Mouse (Mus musculus) neutrophil, adult 5-6 weeks (primary cell): ENCODE results near the gene Vsig8. TPM values are rescaled to one million over a fixed set of nuclear protein-coding genes. Genes with fewer than 3 reads are reported as not detected.

Experiments
- ATAC-seq: fragments of 151-379, 151-347 bp; 2 replicates; pipeline ENCODE4 v1.8.0; 2017; ENCODE audit warnings: mild to moderate bottlenecking, moderate TSS enrichment; ENCODE audit not compliant: insufficient number of reproducible peaks, poor library complexity, low FRiP score, severe bottlenecking; ENCODE audit errors: extremely low read depth
- total RNA-seq: library from RNA; stranded (forward); fragments of 200-1000 nt; gene quantifications from 2 replicates; pipeline ENCODE4 v1.2.3, GENCODE M21; 2017

Gene Vsig8
- total RNA-seq, 1 experiment from 2014 or later, result not detected

DNA sequence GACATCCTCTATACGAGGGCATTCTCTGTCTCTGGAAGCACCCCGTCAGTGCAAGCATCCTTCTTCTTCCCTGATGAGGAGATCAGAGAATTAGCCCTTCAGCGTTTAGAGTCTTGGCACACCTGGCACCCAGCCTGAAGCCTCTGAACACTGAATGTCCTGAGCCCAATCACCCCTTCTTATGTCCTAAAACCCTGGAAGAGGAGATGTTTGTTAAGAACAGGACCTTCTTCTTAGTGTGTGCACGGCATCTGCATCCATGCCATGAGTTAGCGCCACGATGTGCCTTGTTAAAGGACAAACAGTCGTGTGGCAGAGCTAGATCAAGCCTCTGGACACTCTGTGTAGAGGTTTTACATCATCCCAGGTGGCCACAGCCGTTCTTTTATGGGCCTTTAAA is 26.7 kb downstream of the Vsig8 start:
- ATAC-seq, result no peak

DNA sequence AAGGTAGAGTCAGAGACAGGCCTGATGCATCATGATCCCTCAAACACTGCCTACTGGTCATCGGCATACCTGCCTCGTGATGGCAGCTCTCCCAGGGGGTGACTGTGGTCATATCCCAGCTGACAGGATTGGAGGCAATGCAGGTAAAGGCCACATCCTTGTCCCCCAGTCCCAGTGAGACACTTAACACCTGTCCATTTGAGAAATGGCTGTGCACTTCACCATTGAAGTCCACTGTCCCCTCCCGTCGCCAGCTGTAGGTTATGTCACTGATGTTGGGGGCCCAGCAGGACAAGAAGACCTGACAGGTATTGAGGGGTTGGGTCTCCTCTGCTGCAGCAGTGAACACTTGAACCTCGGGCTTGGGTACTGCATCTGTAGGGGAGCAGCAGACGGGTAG is 28.5 kb downstream of the Vsig8 start:
- no peak for ATAC-seq

DNA sequence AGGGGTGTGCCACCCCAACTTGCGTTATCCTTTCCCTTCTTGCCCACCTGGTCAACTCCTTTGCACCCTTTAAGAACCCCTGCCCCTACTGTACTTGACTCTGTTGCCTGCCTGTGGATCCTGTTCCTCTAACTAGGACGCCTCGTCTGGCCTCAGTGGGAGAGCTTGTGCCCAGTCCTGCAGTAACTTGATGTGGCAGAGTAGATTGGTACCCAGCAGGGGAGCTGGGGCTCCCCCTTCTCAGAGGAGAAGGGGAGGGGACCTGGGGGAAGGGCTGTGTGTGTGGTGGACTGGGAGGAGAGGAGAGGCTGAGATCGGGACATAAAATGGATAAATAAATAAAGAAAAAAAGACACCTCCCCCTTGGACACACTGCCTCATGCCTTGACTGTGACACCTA is 29.3 kb downstream of the Vsig8 start:
- ATAC-seq, result no peak

DNA sequence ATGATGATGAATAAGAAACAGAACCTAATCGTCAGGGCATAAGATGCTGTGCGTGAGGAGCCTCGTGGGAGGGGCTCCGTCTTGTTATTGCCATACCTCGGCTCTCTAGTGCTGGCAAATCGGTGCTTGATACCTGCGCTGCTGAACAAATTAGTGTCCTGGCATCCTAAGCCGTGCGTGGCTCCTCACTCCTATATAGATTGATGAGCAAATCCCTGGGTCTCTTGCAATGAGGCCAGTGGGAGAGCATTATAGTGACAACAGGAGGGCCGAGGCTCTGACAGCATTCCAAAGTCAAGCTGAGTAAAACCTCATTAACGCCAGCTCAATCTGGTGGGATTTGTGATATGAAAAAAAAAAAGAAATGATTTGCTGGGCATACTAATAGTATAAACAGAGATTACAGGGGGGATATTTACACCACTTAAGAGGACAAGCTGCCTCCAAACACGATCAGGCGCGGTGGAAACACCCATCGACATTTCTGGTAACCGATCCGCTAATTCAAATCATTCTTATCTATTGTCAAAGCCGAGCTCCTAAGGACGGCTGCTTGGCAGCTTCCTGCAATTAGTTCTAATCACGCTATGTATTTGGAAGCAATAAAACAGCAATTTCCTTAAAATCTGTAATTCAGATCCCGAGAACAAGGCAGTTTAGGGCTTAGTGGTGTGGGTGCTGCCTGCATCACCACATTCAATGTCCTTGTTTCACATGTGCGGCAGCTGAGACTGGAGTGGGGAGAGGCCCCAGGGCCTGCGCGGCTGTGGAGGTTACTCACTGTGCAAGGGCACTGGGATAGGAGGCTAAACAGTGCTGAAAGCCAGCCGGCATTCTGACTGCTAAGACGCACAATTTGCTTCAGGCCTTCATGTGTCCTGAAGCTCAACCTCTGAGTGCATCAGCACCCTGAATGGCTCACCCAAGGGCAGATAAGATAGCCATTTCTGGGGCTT is 30.2 kb downstream of the Vsig8 start:
- no peak for ATAC-seq

DNA sequence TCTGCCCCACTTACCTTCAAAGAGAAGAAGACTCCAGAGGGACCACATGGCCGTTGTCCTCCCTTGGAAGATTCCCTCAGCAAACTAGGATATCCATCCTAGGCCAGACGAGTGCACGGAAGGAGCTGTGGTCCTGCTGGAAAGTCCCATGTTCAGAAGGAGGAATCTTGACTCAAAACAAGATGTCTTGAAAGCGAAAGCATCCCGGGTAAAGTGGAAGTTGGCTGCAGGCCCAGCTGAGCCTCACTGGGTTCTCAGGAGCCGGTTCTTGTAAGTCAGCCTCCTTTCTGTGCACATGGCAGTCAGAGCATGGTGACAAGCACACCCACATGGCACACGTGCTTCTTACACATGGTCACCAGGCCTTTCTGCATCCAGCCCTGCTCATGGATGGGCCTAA is 34.6 kb downstream of the Vsig8 start, which contains the start of gene Slamf8:
Slamf8 (minus strand) TSS at position 184 of the 400 bp plus-strand sequence.
- ATAC-seq, result no peak

DNA sequence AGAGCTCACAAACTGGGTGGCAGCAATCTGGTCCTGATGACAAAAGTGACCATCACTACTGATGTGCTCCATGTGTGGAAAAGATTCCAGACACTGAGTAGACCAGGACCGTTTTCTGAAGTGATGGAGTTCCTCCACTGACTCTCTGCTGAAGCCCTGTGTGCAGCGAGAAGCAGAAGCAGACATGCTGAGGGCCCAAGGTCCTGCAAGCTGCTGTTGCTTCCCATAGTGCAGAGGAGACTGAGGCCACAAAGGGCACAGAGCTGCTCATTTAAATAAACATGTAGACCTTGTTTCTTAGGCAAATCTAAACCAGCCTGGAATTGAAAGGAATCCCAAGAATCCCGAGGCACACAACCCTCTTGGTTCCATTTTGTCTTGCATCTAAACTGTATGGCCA is 37.6 kb downstream of the Vsig8 start:
- ATAC-seq, result no peak

DNA sequence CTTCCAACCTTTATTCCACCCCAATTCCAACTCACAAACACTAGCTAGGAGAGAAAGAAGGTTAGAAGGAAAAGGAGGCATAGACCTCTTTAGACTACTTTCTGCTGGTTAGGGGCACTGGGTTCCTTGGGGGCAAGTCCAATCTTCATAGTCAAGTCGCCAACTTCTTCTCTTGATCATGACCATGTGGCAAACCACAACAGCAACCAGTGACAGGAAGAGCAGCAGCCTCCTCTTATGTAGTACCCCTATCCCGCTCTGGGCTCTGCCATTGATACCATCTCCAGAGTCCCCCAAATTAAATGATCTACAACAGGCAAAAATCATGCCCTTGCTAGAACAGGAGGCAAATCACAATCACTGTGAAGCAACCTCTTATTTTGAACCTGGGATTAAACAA is 38.2 kb downstream of the Vsig8 start:
- no peak for ATAC-seq

DNA sequence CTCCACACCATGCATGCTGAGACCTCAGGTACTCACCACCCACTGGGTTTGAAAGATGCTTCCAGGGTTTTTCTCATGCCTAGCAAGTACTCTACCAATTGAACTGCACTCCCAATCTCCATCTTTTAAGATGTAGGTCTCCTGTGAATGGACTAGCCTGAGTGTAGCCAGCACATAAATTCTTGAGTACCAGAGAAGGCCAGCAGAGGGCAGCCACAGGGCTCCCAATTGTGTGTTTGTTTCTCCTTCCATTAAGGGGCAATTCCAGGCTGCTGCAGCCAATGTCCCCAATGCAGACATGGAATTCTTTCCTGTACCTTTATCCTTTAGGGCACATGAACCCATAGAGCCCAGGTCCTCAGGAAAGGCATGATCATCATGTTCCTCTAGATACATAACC is 38.8 kb downstream of the Vsig8 start:
- 0 out of 2 replicates have a peak, but pooled peaks have one; percentile 33 for ATAC-seq

DNA sequence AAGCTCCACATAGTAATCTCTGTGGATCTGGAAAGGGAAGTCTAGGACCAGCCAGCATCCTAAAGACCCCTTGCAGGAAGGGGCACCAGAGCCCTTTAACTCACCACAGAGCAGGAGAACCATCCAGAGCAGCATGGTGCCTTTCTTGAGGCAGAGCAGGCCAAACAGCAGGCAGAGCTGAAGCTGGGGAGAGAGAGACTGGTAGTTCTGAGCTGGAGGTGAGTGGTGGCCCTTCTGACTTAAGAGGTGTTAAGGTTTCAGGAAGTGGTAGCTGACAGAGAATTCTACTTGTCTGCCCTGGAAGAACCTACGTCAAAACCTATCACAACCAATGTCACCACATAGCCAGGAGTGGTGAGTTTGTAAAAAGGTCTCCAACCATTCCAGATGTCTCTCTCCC is 46.6 kb downstream of the Vsig8 start, which contains the start of gene Fcrl6:
Fcrl6 (minus strand) TSS at position 226 of the 400 bp plus-strand sequence.
- no peak for ATAC-seq

DNA sequence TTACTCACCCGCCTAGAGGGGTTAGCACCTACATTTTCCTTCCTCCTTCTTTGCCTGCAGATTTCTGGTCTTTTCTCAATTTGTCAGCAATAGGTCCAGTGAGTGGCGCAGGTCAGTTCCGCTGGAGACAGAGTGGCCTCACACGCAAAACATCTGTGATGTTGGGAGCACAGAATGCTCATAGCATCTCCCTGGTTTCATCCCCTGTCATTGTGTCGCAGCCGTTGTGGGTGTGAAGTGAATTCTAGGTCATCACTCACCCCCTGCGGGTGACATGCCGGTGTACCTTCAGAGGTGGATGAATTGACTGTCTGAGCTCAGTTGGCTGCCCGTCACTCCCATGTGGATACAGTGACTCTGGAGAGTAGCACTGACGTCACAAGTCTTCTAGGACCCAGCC is 55.6 kb downstream of the Vsig8 start:
- ATAC-seq, result no peak

DNA sequence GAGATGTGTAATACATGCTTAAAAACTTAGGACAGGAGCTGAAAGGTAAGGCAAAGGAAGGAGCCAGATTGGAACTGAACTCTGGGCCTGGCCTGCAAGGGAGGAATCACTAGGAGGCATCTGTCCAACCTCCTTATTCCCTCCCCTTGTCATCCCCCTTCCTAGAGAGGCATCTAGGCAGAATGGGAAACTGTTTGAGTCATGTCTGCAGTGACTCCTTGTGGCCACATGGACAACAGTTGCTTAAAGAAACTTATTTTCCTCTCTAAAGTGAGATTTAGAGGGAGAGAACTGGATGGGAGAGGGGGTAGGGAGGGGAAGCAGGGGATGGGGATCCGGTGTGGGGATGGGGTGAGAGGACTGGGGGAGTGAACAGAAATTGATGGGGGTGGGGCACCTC is 57.0 kb downstream of the Vsig8 start:
- no peak for ATAC-seq

Other genes with a start within 250 kb of the Vsig8 start
- not detected in 2 replicates for gene Kcnj9, start 226.6 kb upstream of the Vsig8 start, total RNA-seq
- not detected in 2 replicates for gene Kcnj10, start 214.7 kb upstream of the Vsig8 start, total RNA-seq
- 25.0 and 27.8 TPM in 2 replicates for gene Pigm, start 179.4 kb upstream of the Vsig8 start, total RNA-seq
- 2.9 and 4.1 TPM in 2 replicates for gene Slamf9, start 80.6 kb upstream of the Vsig8 start, total RNA-seq
- 3.2 and 4.3 TPM in 2 replicates for gene Igsf9, start 74.2 kb upstream of the Vsig8 start, total RNA-seq
- gene Tagln2, start 55.9 kb upstream of the Vsig8 start, total RNA-seq, result 181 and 198 TPM in 2 replicates
- 3.9 and 4.4 TPM in 2 replicates for gene Cfap45, start 35.1 kb upstream of the Vsig8 start, total RNA-seq
- 1.9 and 2.3 TPM in 2 replicates for gene Slamf8, start 34.6 kb downstream of the Vsig8 start, total RNA-seq
- gene Fcrl6, start 46.6 kb downstream of the Vsig8 start, total RNA-seq, result 0.35 TPM in 1 of 2 replicates, not detected in the other
- 0.37 TPM in 1 of 2 replicates, not detected in the other for gene Dusp23, start 77.0 kb downstream of the Vsig8 start, total RNA-seq
- not detected in 2 replicates for gene Crp, start 142.1 kb downstream of the Vsig8 start, total RNA-seq